Mouse (Mus musculus): ENCODE results near the gene Sh3kbp1. TPM values are rescaled to one million over a fixed set of nuclear protein-coding genes. Genes with fewer than 3 reads are reported as not detected.
A peak's percentile ranks its signal among the peaks of the same experiment; 100 is the strongest.

The Sh3kbp1 gene
- total and polyA plus RNA-seq, 3 experiments, result 18.6 to 37.7 TPM; not detected in 1

GRCm38 (mm10) chrX:159837379-159837778, 210.3 kb downstream of the Sh3kbp1 start (continued):
- TF ChIP-seq SIN3A (IDR thresholded peaks at IDR 0.05; ENCODE audit: low read length), result no peak
- TF ChIP-seq USF2 (IDR thresholded peaks at IDR 0.05; ENCODE audit: borderline replicate concordance in 1 of 2, insufficient read depth in 1 of 2, low read depth in 1 of 2, low read length in 2 of 2), result no peak
- peak; percentile 88 to 95 for TF ChIP-seq EP300 (IDR thresholded peaks at IDR 0.05; ENCODE audit: low read depth in 1 of 2, low read length in 2 of 2)
- no peak for TF ChIP-seq CHD1 (IDR thresholded peaks at IDR 0.05; ENCODE audit: low read depth, low read length)
- TF ChIP-seq JUND (IDR thresholded peaks at IDR 0.05; ENCODE audit: low read depth, low read length), result 0 out of 2 replicates have a peak, but pooled peaks have one; percentile 63
- no peak for TF ChIP-seq MAZ (IDR thresholded peaks at IDR 0.05; ENCODE audit: low read depth, low read length)
- TF ChIP-seq ELF1 (IDR thresholded peaks at IDR 0.05; ENCODE audit: low read depth, low read length), result no peak
- no peak for TF ChIP-seq UBTF (IDR thresholded peaks at IDR 0.05; ENCODE audit: borderline replicate concordance, insufficient read depth, low read depth, low read length)
- TF ChIP-seq NRF1 (IDR thresholded peaks at IDR 0.05; ENCODE audit: insufficient read depth, low read depth, low read length, poor library complexity, severe bottlenecking), result no peak
- no peak for TF ChIP-seq GABPA (IDR thresholded peaks at IDR 0.05; ENCODE audit: low read depth, low read length)
- TF ChIP-seq ZMIZ1 (IDR thresholded peaks at IDR 0.05; ENCODE audit: low read depth, low read length), result no peak
- peak; percentile 83 for TF ChIP-seq RCOR1 (IDR thresholded peaks at IDR 0.05; ENCODE audit: low read depth, low read length)
- TF ChIP-seq POLR2A (IDR thresholded peaks at IDR 0.05; ENCODE audit: control insufficient read depth in 1 of 2, insufficient read depth in 1 of 2, low read depth in 1 of 2, low read length in 2 of 2, poor library complexity in 1 of 2), result no peak
- peak; percentile 2; the same call in 1 of the 2 replicates for TF ChIP-seq SMC3 (IDR thresholded peaks at IDR 0.05; ENCODE audit: low read depth, low read length)
- TF ChIP-seq POLR2AphosphoS5 (IDR thresholded peaks at IDR 0.05; ENCODE audit: borderline replicate concordance, low read depth, low read length), result no peak
- TF ChIP-seq RAD21 (IDR thresholded peaks at IDR 0.05; ENCODE audit: low read depth, low read length), result no peak
- no peak for TF ChIP-seq NELFE (IDR thresholded peaks at IDR 0.05; ENCODE audit: low read depth, low read length)
- TF ChIP-seq CHD2 (IDR thresholded peaks at IDR 0.05; ENCODE audit: low read length), result no peak
- no peak for TF ChIP-seq CTCF (IDR thresholded peaks at IDR 0.05 in 2 of 3, conservative IDR thresholded peaks at IDR 0.05 in 1 of 3; ENCODE audit: control insufficient read depth in 1 of 3, insufficient read depth in 1 of 3, low read depth in 2 of 3, low read length in 3 of 3, poor library complexity in 1 of 3, severe bottlenecking in 1 of 3)
- no peak for TF ChIP-seq ZKSCAN1 (IDR thresholded peaks at IDR 0.05; ENCODE audit: low read depth, low read length)
- no peak for TF ChIP-seq MEF2A (IDR thresholded peaks at IDR 0.05; ENCODE audit: extremely low read depth, insufficient replicate concordance, low read depth, low read length, poor library complexity, severe bottlenecking)

DNA sequence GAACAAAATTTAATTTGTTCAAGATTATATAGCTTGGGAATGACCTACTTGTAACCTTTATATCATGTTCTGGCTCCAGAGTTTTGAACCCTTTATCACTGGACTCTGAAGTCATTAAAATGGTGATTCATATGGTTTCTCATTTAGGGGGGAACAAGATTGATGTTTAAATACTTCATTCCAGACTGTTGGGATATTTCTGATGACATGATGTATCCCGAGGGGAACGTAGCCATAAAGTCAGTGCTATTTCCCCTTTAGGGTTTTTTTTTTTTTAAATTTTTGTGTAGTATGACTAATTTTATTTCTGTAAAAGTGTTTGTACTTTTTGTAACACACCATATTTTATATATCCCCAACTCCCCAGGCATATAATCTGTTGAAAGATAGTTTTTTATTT, 212.7 kb downstream of the Sh3kbp1 start:
- H3K27me3 ChIP-seq (ENCODE audit: control insufficient read depth in 1 of 2, insufficient read depth in 2 of 2, low read length in 2 of 2), result no peaks in the 10 kb centered on the region
- TF ChIP-seq POLR2A (IDR thresholded peaks at IDR 0.05; ENCODE audit: control insufficient read depth in 1 of 2, insufficient read depth in 1 of 2, low read depth in 1 of 2, low read length in 2 of 2, poor library complexity in 1 of 2) (no peak), EP300 (IDR thresholded peaks at IDR 0.05; ENCODE audit: low read depth in 1 of 2, low read length in 2 of 2) (no peak), NRF1 (IDR thresholded peaks at IDR 0.05; ENCODE audit: insufficient read depth, low read depth, low read length, poor library complexity, severe bottlenecking) (no peak), CTCF (IDR thresholded peaks at IDR 0.05 in 2 of 3, conservative IDR thresholded peaks at IDR 0.05 in 1 of 3; ENCODE audit: control insufficient read depth in 1 of 3, insufficient read depth in 1 of 3, low read depth in 2 of 3, low read length in 3 of 3, poor library complexity in 1 of 3, severe bottlenecking in 1 of 3) (no peak), JUND (IDR thresholded peaks at IDR 0.05; ENCODE audit: low read depth, low read length) (no peak), MYB (IDR thresholded peaks at IDR 0.05; ENCODE audit: low read depth, low read length) (no peak), GATA1 (IDR thresholded peaks at IDR 0.05; ENCODE audit: low read depth, low read length) (no peak), SMC3 (IDR thresholded peaks at IDR 0.05; ENCODE audit: low read depth, low read length) (no peak), ZKSCAN1 (IDR thresholded peaks at IDR 0.05; ENCODE audit: low read depth, low read length) (no peak), HCFC1 (IDR thresholded peaks at IDR 0.05; ENCODE audit: low read depth, low read length) (no peak), KAT2A (conservative IDR thresholded peaks at IDR 0.05; ENCODE audit: low read depth, low read length) (no peak), MAX (IDR thresholded peaks at IDR 0.05; ENCODE audit: low read length) (no peak)
- peaks cover 0 to 23% of the 10 kb centered on the region in 2 experiments; a peak in 2 of 4 replicates for H3K36me3 ChIP-seq (ENCODE audit: control insufficient read depth in 1 of 2, insufficient read depth in 2 of 2, low read length in 2 of 2)
- peaks cover 10 to 14% of the 10 kb centered on the region in 2 experiments for H3K4me1 ChIP-seq (ENCODE audit: control insufficient read depth in 1 of 2, insufficient read depth in 2 of 2, low read length in 2 of 2)
- no peak overlapping the region for H3K9ac ChIP-seq (ENCODE audit: control insufficient read depth, low read depth, low read length, poor library complexity, severe bottlenecking)
- no peak overlapping the region for H3K4me3 ChIP-seq (ENCODE audit: control insufficient read depth in 1 of 2, insufficient read depth in 1 of 2, low read depth in 2 of 2, low read length in 2 of 2)
- H3K79me2 ChIP-seq (ENCODE audit: control insufficient read depth, insufficient read depth, low read length, poor library complexity), result no peaks in the 10 kb centered on the region
- H3K27ac ChIP-seq (ENCODE audit: control insufficient read depth, low read depth, low read length), result no peak overlapping the region
- H3K9me3 ChIP-seq (replicated peaks; ENCODE audit: insufficient read depth, low read length), result no peaks in the 10 kb centered on the region
- DNase-seq (ENCODE audit: low read depth, low spot score), result no peak
